Mouse (Mus musculus) neutrophil, adult 5-6 weeks (primary cell): ENCODE data around the gene Stra6l. TPM values are rescaled to one million over a fixed set of nuclear protein-coding genes. Genes with fewer than 3 reads are reported as not detected.

Experiments
- ATAC-seq: fragments of 151-379, 151-347 bp; 2 replicates; pipeline ENCODE4 v1.8.0; 2017; ENCODE audit warnings: mild to moderate bottlenecking, moderate TSS enrichment; ENCODE audit not compliant: insufficient number of reproducible peaks, poor library complexity, low FRiP score, severe bottlenecking; ENCODE audit errors: extremely low read depth
- total RNA-seq: library from RNA; stranded (forward); fragments of 200-1000 nt; gene quantifications from 2 replicates; pipeline ENCODE4 v1.2.3, GENCODE M21; 2017

The Stra6l gene
- total RNA-seq, 1 experiment from 2014 or later = not detected

DNA sequence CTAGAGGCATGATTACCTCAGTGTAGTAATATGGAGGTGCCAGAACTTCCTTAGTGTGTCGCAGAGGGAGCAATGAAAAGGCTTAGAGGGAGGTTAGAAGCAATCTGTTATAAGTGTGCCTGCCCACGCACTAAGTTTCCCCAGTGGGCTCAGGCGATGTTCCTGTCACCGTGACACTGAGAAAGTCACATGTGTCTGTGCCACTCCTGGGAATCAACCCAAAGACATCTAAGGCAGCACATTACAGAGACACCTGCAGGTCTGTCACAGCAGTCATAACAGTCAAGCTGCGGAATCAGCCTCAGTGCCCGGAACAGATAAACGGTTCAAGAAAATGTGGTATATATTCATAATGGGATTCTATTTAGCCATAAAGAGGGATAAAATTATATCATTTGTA, 16.5 kb upstream of the Stra6l start:
- no peak for ATAC-seq

DNA sequence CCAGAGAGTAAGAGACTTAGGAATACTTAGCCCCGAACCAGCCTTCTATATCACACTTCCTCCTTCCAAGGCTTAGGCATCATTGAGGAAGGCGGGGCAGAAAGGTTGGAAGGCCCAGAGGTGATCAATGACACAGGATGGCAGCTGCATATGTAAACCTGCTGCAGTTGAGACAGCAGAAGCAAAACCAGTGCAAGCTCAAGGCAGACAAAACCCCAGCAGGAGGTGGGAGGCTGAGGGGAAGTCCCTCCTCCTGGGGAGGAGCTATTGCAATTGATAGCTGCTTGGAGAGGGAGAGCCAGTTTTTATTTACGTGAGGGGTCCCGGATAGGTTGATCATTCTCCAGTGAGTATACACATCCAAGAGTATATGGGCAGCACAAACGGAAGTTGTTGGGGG, 15.0 kb upstream of the Stra6l start:
- no peak for ATAC-seq

DNA sequence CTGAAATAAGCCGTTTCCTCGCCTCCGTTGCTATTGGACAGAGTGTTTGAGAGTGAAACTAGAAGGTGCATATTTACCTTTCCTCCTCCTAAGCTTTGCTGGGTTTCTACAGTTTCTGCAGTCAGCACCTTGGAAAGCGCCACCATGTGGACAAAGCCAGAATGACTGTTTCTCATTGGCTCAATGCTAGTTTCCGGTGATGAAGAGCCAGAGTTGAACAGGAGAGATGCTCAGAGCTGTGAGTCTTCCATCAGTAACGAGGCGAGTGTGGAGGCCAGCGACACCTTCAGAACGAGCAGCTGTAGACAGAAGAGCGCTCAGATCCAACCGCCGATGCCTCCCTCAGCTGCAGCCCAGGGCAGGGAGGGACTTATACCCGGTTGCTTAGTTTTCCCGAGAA, 4.1 kb upstream of the Stra6l start:
- 0 out of 2 replicates have a peak, but pooled peaks have one; percentile 6 for ATAC-seq

DNA sequence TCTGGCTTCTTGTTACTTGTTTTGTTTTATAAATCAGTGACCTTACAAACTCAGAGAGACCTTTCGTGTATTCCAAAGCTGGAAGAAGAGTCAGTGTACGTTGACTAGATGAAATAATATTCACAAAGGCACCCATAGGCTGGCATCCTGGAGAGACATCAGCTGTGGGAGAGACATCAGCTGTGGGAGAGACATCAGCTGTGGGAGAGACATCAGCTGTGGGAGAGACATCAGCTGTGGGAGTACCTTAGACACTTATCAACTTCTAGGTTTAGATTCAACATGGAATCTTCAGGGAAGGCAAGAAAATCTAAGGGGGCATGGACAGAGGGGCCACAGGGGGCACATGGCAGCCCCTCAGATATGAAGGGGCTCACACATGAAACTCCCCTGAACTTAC, 2.2 kb upstream of the Stra6l start:
- no peak for ATAC-seq

DNA sequence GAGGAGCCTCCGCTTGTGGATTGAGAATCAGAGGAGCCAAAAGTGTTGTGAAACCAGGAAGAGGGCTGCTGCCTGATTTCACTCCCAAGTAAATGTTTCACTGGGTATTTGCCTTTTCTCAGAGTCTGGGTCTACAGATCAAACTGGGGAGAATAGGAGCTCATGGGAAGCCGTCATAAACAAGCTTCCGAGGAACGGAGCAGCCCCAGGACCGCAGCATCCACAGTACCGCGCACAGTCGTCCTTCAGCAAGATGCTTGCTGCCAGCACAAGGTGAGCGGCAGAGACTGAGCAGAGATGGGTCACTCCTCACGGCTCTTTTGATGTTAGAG, 327 bp downstream of the Stra6l start:
- ATAC-seq = no peak

DNA sequence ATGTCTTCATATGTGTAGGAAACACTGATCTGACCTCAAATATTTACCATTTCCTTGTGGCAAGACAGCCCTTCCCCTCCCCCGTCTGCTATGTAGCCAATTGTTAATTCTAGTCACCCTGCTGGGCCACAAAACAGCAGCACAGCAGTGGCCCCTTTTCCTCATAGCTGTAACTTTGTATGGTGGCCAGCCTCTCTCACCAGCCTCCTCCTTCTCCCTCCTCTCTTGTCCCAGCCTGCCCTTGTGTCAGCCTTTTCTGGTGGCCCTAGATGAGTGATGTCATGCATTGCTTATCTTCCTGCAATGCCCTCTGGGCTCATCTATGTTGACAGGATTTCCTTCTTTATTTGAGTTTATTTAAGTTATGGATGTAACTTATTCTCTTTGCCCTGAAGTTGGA, 955 bp downstream of the Stra6l start:
- no peak for ATAC-seq

DNA sequence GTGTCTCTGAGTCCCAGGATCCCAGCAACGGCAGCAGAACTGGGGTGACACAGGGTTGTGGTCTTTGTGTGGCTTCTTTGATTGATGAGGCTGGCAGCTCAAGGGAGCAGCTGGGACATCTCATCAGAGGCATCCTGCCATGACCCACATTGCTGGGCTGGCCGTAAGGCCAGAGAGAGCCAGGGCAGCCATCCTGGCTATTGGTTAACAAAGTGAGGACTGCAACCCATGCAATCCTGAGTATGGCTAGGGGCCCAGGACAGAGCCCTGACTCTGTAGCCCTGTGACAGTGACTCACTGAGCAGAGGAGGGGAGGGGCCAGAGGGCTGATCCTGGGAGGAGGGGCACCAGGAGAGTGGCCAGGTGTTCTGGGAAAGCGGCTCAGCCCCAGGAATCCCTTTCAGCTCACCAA, 3.2 kb downstream of the Stra6l start:
- ATAC-seq = no peak

DNA sequence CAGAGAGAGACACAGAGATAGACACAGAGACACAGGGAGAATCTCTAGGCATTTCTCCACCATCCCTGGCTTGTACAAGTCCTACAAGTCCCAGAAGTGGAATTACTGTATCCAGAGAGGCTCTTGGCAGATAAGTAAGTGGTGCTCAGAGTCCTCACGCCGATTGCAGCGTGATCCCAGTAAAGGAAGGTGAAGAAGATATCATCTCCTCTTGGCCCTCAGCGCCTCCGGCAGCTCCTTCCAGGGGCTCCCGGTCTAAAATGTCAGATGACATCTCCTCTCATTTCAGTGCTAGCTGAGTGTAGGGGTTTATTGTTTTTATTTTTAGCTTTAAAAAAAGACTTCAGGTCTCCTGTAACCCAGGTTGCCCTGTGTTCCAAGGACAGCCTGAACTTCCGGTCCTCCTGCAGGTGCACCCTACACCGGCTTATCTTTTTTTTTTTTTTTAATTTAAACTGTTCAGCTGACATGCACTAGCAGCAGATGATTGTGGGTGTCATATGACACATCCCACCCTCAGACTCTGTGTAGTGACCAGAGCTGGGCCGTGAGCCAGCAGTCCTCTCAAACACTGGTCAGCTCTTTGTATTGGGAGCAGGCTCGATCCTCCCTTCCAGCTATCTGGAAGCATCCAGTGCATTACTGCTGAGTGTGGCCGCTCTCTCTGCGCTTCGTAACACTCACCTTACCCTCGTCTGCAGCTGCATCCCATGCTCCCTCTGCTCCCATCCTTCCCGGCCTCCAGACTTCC, 5.2 kb downstream of the Stra6l start:
- ATAC-seq = no peak

DNA sequence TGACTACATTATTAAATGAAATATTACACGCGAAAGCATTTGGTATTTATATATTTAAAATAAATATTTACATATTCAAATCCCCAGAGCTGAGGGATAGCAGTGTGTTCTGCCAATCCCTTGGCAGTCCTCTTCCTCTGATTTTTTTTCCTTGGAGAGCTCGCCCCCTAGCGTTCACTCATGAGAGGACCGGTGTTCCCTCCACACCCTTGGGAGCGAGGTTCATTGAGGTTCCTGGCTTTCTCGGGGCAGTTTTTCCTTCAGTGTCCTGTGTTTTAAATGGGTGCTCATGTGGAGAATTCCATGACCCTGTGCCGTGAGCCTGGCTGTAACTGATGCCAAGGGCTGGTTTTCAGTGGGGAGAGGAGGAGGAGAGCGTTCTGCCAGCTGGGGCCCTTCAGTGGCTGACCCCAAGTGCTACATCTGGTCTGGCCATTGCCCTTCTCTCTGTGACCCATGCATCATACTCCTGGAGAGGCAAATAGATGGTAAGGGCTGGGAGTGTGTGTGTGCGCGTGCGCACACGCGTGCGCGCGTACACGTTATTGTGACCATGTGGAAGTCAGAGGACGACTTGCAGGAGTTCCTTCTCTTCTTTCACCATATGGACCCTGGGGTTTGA, 7.5 kb downstream of the Stra6l start:
- no peak; the same call in 1 of the 2 replicates for ATAC-seq

DNA sequence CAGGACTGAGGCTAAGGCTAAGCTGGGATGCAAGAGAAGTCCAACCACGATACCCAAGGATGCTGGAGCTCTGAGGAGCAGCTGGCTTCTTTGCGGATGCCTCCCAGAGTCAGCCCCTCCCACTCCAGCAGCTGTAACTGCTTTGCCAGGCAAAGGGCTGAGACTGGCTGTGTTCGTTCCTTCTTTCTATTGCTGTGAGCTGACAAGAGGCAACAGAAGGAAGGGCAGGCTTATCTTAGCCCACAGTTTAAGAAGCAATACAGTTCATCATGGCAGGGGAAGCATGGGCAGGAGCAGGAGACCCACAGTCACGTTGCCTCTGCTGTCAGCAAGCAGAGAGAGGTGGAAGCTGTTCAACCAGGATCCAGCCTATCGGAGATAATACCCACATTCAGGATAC, 12.7 kb downstream of the Stra6l start:
- no peak for ATAC-seq

DNA sequence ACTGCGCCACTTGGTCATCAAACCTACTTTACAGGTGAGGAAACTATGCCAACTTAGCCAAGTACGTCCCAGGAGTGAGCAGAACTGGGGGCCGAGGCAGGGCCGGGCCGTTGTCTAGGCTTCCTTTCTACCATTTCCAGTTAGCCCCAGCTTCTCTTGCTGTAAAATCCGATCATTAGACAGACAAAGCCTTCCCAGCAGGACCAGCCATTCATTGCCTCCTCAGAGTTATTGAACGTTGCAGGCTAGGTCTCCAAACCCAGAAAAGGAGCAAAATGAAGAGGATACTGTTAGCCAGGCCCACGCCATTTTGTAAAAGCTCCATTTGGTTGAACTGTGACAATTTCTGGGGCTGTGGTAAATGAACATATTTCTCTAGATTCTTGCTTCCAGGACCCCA, 19.0 kb downstream of the Stra6l start:
- ATAC-seq = no peak

DNA sequence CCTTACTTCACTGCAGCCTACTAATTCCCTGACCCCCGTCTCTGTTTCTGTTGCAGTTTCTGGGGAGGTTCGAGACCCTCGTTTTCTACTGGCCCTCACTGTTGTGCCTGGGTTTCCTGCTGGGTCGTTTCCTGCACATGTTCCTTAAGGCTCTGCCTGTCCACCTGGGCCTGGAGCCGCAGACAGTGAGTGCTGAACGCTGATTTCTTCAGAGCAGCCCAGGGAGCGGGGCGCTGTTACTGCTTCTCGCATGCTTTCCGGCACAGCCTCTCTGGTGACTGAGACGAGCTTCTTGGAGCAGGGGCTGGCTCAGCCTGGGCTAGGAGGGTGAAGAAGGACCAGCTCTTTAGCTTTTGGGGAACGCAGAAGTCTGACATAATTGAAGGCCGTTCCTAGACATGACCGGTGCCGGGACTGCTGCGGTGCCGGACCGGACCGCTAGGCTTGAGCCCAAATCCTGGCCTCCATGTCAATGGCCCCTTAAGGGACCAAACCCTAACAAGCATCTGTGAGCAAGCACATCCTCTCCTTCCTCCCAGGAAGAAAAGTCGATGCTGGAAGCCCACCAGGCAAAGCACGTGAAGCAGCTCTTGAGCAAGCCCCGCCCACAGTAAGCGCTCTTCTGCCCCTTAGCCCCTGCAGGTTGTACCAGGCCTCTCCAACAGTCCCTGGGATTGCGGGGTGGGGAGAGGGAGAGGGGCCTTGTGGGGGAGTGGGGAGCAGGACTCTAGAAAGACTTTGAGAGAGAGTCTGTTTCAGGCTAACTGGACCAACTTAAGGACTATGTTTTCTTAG, 20.8 kb downstream of the Stra6l start:
- ATAC-seq = no peak

DNA sequence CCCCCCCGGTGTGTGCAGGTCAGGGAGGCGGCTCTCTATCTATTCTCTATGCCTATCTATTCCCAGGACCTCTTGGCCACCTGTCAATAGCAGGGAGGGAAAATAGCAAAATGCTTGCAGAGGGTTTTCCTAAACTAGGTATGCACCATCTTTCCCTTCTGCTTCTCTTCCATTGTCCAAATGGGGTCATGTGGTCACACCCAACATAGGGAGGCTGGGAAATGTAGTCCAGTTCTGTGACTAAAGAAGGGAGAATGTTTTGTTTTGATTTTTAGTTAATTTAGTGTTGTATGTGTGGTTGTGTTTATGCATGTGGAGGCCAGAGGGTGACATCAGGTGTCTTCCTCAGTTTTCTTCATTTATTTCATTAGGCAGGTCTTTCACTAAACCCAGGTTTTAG, 23.7 kb downstream of the Stra6l start:
- no peak for ATAC-seq

DNA sequence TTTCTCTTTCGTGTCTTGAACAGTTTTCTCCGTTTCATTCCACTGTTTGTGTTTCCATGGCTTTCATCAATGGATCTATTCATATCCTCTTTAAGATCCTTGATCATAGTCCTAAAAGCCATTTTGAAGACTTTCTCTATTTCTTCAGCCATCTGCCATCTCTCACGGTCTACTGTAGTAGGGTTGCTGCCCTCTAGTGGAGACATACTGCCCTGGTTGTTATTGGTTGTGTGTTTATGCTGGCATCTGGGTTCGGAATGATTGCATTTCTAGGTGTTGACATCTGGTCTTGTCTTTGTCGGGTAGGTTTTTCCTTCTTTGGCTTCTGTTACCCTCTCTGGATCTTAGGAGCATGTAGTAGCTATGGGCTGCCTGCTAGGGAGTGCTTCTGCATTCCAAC, 30.5 kb downstream of the Stra6l start:
- ATAC-seq = no peak

DNA sequence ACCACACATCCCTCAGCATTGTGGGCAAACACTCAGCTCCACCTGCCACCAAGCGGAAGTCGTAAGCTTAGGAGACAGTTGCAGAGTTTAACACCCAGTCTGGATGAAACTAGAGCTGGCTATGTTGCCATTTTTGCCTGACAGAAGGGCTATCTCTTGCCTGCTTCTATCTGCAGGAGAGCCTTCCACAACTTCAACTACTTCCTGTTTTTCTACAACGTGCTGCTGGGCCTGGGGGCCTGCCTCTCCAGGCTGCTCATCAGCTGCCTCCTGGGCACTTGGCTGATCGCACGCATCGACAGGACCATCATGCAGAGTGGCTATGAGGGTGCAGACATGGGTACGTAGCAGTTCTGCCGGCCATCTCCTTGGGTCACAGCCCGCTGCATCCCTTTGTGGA, 34.1 kb downstream of the Stra6l start:
- ATAC-seq = peak; percentile 21; the same call in 1 of the 2 replicates

DNA sequence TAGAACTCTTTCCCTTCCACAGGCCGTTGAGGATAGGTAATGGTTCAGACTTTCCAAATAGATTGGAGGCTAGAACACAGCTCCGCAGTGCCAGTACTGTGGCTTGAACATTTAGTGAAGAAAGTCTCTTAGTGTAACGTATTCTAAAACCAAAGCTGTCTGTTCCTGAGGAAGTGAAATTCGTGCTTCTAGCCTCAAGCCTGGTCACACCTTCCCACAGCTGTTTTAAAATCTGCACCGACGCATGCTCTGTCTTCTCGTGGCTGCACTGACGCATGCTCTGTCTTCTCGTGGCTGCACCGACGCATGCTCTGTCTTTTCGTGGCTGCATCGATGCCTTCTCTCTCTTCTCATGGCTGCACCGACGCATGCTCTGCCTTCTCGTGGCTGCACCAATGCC, 34.8 kb downstream of the Stra6l start:
- peak; percentile 65 for ATAC-seq

DNA sequence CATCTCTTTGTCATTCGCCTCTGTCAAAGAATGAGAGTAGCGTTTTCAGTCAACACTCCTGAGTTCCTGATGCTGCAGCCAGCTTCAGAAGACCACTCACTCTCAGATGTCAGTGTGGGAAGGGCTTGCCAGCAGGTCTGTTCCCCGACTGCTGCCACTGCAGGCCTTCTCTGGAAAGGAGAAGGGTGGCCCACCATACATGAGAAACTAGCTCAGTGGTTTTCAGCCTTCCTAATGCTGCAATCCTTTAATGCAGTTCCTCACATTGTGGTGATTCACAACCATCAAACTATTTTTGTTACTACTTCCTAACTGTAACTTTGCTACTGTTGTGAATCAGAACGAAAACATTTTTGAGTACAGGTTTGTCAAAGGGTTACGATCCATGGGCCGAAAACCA, 41.0 kb downstream of the Stra6l start:
- ATAC-seq = no peak

DNA sequence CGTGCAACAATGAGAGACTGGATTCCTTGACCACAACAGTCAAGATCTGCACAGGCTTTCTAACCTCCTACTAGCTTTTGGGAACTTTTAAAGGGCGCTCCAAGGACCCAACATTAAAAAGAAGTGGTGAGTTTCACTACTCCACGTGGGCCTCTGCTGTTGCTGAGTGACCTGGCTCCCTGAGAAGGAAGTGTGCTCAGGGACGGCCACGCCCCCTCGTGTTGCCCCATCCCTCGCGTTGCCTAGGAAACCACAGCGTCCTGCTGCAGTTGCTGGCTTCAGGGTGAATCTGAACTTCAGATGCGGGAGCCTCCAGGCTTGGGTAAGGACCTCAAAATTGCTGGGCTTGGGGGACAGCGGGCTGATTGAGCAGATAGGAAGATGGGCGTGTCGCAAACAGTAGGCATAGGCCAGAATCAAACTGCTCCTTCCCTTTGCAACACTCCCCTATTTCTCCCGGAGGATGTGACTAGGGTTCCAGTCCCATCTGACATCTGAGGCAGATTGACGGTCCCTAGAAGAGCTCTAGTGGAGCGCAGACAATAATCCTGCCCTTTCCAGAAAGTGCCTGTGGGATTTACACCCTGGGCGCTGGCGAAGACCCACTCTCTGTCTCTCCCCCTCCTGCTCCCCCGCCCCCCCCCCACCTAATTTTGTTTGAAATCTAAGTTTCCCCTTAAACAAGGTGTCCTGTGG, 41.8 kb downstream of the Stra6l start, which contains the start of gene Ccdc180:
TSS of gene Ccdc180 (plus strand) at position 238 of the 696 bp plus-strand sequence.
- peak; percentile 96 for ATAC-seq

DNA sequence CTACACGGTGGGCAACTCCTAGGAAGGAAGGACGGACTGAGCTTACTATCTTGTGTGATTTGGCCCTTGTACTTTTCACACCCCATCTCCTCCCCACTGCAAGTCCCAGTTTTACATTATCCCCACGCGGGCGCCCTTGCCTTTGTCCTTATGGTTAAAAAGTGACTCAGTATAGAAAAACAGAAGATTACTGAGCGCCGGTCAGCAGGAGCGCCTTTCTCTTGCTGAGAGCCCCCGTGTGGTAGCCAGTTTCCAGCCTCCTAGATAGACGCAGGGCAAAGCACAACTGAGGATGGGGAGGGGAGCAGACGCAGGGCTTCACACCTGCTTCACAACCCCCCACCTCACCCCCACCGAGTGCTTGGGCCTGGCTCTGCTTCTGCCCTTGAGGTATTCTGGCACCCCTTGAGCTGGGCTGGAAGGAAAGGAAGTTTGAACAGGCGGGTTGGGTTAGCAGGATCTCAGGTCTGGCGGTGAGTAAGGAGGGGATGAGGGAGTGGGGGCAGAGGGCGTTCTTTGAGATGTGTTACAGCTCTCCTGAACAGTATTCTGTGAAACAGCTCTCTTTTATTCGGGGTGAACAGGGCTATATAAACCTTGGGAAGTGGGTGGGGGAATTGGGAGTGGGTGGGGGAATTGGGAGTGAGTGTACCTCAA, 48.1 kb downstream of the Stra6l start:
- ATAC-seq = no peak
